Mouse (Mus musculus) liver, postnatal 0 days (tissue): ENCODE results near the gene Ipcef1.

ENCODE experiments used
- CTCF ChIP-seq: sonication (generic); IDR thresholded peaks from 2 replicates; pipeline ENCODE4 v1.5.1; 2016; ENCODE audit warnings: antibody characterized with exemption, low read depth
- EP300 ChIP-seq: IDR thresholded peaks from 2 replicates; pipeline ENCODE4 v1.6.1; 2016; ENCODE audit warnings: antibody characterized with exemption, low read depth, mild to moderate bottlenecking

GRCm38 (mm10) chr10:6842225-6842624 is 210.1 kb downstream of the Ipcef1 start:
- TF ChIP-seq EP300, result no peak
- no peak for TF ChIP-seq CTCF
